Mouse (Mus musculus) ES-E14 (cell line): ENCODE measurements around the gene Vrk3. TPM values are rescaled to one million over a fixed set of nuclear protein-coding genes. Genes with fewer than 3 reads are reported as not detected.
"Not testable (repeated sequence)": the region's sequence is repeated elsewhere in the genome, so short reads cannot be mapped to it uniquely, and the experiment has no call there.

Experiments
- DNase-seq: peaks from one replicate; pipeline ENCODE4 v3.0.0-alpha.2; 2013; ENCODE audit warnings: low read depth, low spot score
- H3K27ac ChIP-seq: 2 replicates; pipeline ENCODE4 v1.5.1; 2012; ENCODE audit warnings: low read depth, mild to moderate bottlenecking, low read length, moderate library complexity, mixed read lengths; ENCODE audit not compliant: poor library complexity, insufficient read depth, severe bottlenecking
- H3K36me3 ChIP-seq: 2 replicates; pipeline ENCODE4 v1.6.1; 2012; ENCODE audit warnings: mild to moderate bottlenecking, low read length, moderate library complexity, mixed read lengths; ENCODE audit not compliant: control insufficient read depth, poor library complexity, insufficient read depth, severe bottlenecking
- H3K4me1 ChIP-seq, 2 experiments: fragments of 150-350 bp in 1 of 2; sonication (generic) in 1 of 2; 2 replicates each; pipeline ENCODE4 v1.6.1; 2012; ENCODE audit warnings: low read length in 2 of 2, mild to moderate bottlenecking in 1 of 2, mixed read lengths in 1 of 2; ENCODE audit not compliant: control insufficient read depth in 2 of 2, insufficient read depth in 2 of 2, poor library complexity in 1 of 2
- H3K4me3 ChIP-seq, 2 experiments: fragments of 150-350 bp in 1 of 2; sonication (generic) in 1 of 2; 2 replicates each; pipeline ENCODE4 v1.5.1; 2012; ENCODE audit warnings: low read length in 2 of 2, low read depth in 1 of 2, mild to moderate bottlenecking in 1 of 2, mixed read lengths in 1 of 2; ENCODE audit not compliant: insufficient read depth in 1 of 2, poor library complexity in 1 of 2, severe bottlenecking in 1 of 2
- H3K9ac ChIP-seq: 2 replicates; pipeline ENCODE4 v1.6.1; 2012; ENCODE audit warnings: low read depth, mild to moderate bottlenecking, low read length, mixed read lengths; ENCODE audit not compliant: poor library complexity, insufficient read depth, severe bottlenecking
- H3K9me3 ChIP-seq: fragments of 150-350 bp; sonication (generic); 2 replicates; pipeline ENCODE4 v1.6.1; 2012; ENCODE audit warnings: low read depth, mild to moderate bottlenecking, low read length; ENCODE audit not compliant: control insufficient read depth, insufficient read depth
- CHD2 ChIP-seq: IDR thresholded peaks from 2 replicates; pipeline ENCODE4 v1.6.1; 2014; ENCODE audit warnings: mild to moderate bottlenecking, low read depth, low read length, inconsistent platforms
- HCFC1 ChIP-seq: IDR thresholded peaks from 2 replicates; pipeline ENCODE4 v1.6.1; 2012; ENCODE audit warnings: low read length, inconsistent platforms, borderline replicate concordance; ENCODE audit not compliant: insufficient read depth
- MAFK ChIP-seq: IDR thresholded peaks from 2 replicates; pipeline ENCODE4 v1.6.1; 2014; ENCODE audit warnings: mild to moderate bottlenecking, low read depth, low read length, inconsistent platforms; ENCODE audit not compliant: insufficient read depth
- ZC3H11A ChIP-seq: IDR thresholded peaks from 2 replicates; pipeline ENCODE4 v1.6.1; 2012; ENCODE audit warnings: low read depth, mild to moderate bottlenecking, inconsistent platforms, low read length, borderline replicate concordance
- ZNF384 ChIP-seq: IDR thresholded peaks from 2 replicates; pipeline ENCODE4 v1.6.1; 2012; ENCODE audit warnings: low read depth, low read length, inconsistent platforms
- in situ Hi-C, 2 experiments: fragments of 600-800 bp; cut with MboI; formaldehyde crosslinking; loops; one replicate each; pipeline ENCODE4 v1.15.1; 2025; ENCODE audit warnings: low sequenced_read_pairs in 2 of 2, inconsistent platforms in 1 of 2; ENCODE audit not compliant: unreplicated experiment in 2 of 2
- total RNA-seq: library from RNA; depleted of rRNA; stranded (reverse); fragments of 300-350 nt; gene quantifications from 2 replicates; pipeline ENCODE4 v1.2.3, GENCODE M21; 2012

Gene Vrk3
- total RNA-seq, 1 experiment = 17.8 TPM

- in situ Hi-C loops = no loop called here
- Histone ChIP-seq H3K4me3 (peak overlapping the region; percentile 60 to 69), H3K36me3 (no peaks in the 10 kb centered on the region), H3K4me1 (peaks cover 5 to 7% of the 10 kb centered on the region in 2 experiments), H3K9me3 (no peaks in the 10 kb centered on the region), H3K9ac (peak overlapping the region; percentile 65; the same call in 1 of the 2 replicates), H3K27ac (peak overlapping the region; percentile 74; the same call in 1 of the 2 replicates)
- no peak for DNase-seq
- TF ChIP-seq MAFK (no peak), ZC3H11A (no peak), ZNF384 (no peak), HCFC1 (no peak), CHD2 (no peak)
Measured at GRCm38 (mm10) chr7:44705086-44705485, 43.1 kb upstream of the Vrk3 start.

DNA sequence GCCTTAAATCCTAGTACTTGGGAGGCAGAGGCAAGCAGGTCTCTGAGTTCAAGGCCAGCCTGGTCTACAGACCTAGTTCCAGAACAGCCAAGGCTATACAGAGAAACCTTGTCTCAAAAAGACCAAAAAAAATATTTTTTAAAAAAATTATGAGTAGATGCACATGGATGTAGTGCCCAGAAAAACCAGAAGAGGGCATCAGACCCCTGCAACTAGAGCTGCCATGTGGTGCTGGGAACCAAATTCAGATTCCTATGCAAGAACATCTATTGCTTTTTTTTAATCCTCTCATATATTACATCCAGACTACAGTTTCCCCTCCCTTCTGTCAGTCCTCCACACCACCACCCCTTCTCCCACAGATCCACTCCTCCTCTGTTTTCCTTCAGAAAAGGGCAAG, 41.9 kb upstream of the Vrk3 start:
- no peak overlapping the region for H3K4me3 ChIP-seq
- no peaks in the 10 kb centered on the region for H3K36me3 ChIP-seq
- TF ChIP-seq CHD2 (no peak), MAFK (no peak), ZC3H11A (peak; percentile 47; the same call in 1 of the 2 replicates), ZNF384 (peak; percentile 56; the same call in 1 of the 2 replicates), HCFC1 (no peak)
- no peaks in the 10 kb centered on the region for H3K9me3 ChIP-seq
- no peak for DNase-seq
- peaks cover 7% of the 10 kb centered on the region in 2 experiments for H3K4me1 ChIP-seq
- H3K9ac ChIP-seq = no peak overlapping the region
- in situ Hi-C loops = no loop called here
- no peak overlapping the region; the same call in 1 of the 2 replicates for H3K27ac ChIP-seq

DNA sequence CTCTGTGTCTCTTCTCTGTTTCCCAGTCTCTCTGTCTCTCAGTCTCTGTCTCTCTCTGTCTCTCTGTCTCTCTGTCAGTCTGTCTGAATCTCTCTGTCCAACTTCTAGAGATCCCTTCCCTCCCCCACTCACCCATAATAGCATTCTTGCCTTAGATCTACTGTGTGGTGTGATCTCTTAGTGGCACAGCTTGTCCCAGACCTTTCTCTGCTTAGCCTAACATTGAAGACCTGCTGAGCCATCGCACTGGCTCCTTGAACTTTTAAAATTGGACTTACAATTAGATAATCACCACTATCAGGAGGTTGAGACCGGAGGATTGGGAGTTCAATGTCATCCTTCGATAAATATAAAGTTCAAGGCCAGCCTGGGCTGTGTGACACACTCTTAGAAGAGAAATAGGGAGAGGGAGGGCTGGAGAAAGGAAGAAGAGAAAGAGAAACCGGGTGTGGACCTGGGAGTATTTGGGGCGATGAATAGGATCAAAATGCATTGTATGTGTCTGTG, 41.0 kb upstream of the Vrk3 start:
- peak overlapping the region; percentile 74; the same call in 1 of the 2 replicates for H3K27ac ChIP-seq
- H3K4me3 ChIP-seq = no peak overlapping the region
- DNase-seq = no peak
- in situ Hi-C loops = no loop called here
- no peaks in the 10 kb centered on the region for H3K9me3 ChIP-seq
- no peak for TF ChIP-seq CHD2
- TF ChIP-seq MAFK = no peak
- TF ChIP-seq ZNF384 = no peak
- TF ChIP-seq HCFC1 = no peak
- no peak for TF ChIP-seq ZC3H11A
- H3K9ac ChIP-seq = peak overlapping the region; percentile 26; the same call in 1 of the 2 replicates
- no peaks in the 10 kb centered on the region for H3K36me3 ChIP-seq
- peaks cover 4 to 9% of the 10 kb centered on the region in 2 experiments for H3K4me1 ChIP-seq

- Histone ChIP-seq H3K27ac (peak overlapping the region; percentile 72; the same call in 1 of the 2 replicates), H3K9ac (peak overlapping the region; percentile 26; the same call in 1 of the 2 replicates), H3K4me3 (peak overlapping the region in 1 of 2 experiments; percentile 42; a peak in 2 of 4 replicates), H3K4me1 (peaks cover 4 to 11% of the 10 kb centered on the region in 2 experiments)
- in situ Hi-C loops, DNase-seq, H3K9me3 ChIP-seq, H3K36me3 ChIP-seq: not testable (repeated sequence)
Measured at GRCm38 (mm10) chr7:44708093-44708492, 40.1 kb upstream of the Vrk3 start.

GRCm38 (mm10) chr7:44708574-44708973, 39.6 kb upstream of the Vrk3 start, which contains the start of gene Izumo2:
Gene Izumo2 (plus strand): TSS chr7:44708742.
- no peaks in the 10 kb centered on the region for H3K9me3 ChIP-seq
- H3K36me3 ChIP-seq = no peaks in the 10 kb centered on the region
- peak within 1 kb of the TSS; percentile 3 to 42; a peak in 3 of 4 replicates for H3K4me3 ChIP-seq
- TF ChIP-seq CHD2 (no peak), ZC3H11A (no peak), ZNF384 (no peak), HCFC1 (no peak), MAFK (no peak)
- DNase-seq = no peak
- H3K9ac ChIP-seq = peak within 1 kb of the TSS; percentile 26
- in situ Hi-C loops = no loop called here
- peak within 1 kb of the TSS; percentile 72 for H3K27ac ChIP-seq
- peaks cover 2 to 11% of the 10 kb centered on the region in 2 experiments; a peak in 3 of 4 replicates for H3K4me1 ChIP-seq
